Mouse (Mus musculus): ENCODE measurements at regions not wholly inside any gene's neighbourhood (a gene's known extent, or its start where the extent isn't known, plus 50 kb on each side); places are given as distances from the start of the nearest gene placed in this dataset.

DNA sequence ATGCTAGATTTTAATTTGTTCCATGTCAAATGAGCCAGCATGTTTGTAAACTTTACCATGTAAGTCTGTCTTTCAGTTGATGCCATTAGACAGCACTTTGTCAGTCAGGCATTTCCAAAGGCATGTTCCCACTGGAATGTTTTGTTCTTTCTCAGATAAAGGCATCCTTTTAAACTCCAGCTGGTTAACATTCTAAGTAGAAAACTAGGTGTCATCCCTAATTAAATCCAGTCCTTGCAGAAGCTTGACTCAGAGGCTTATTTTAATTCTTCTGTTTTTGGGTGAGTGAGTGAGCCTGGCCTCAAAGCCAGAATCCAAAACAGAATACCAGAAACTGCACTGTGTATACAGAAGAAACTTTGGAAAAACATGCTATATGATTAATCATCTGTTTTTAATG lies 1253.4 kb downstream of the Pla2g4a start:
- ATAC-seq (no peak), DNase-seq (ENCODE audit: low spot score) (no peak)
- Histone ChIP-seq H3K27me3 (replicated peaks; ENCODE audit: control insufficient read depth, insufficient read depth, low read length) (no peaks in the 10 kb centered on the region), H3K4me2 (ENCODE audit: low read length) (no peak overlapping the region), H3K9me3 (replicated peaks; ENCODE audit: control insufficient read depth, low read length) (no peaks in the 10 kb centered on the region), H3K9ac (ENCODE audit: low read length) (no peak overlapping the region), H3K36me3 (ENCODE audit: control insufficient read depth, insufficient read depth, low read length) (no peaks in the 10 kb centered on the region), H3K4me3 (ENCODE audit: low read depth, low read length) (no peak overlapping the region), H3K27ac (ENCODE audit: low read depth, low read length) (no peak overlapping the region), H3K4me1 (ENCODE audit: control insufficient read depth, insufficient read depth, low read length) (no peaks in the 10 kb centered on the region)

- Histone ChIP-seq H3K27ac (ENCODE audit: low read depth, low read length) (no peak overlapping the region), H3K36me3 (ENCODE audit: control insufficient read depth, insufficient read depth, low read length) (no peaks in the 10 kb centered on the region), H3K4me3 (ENCODE audit: low read depth, low read length) (no peak overlapping the region), H3K4me1 (ENCODE audit: control insufficient read depth, insufficient read depth, low read length) (no peaks in the 10 kb centered on the region), H3K9ac (ENCODE audit: low read length) (no peak overlapping the region), H3K9me3 (replicated peaks; ENCODE audit: control insufficient read depth, low read length) (no peaks in the 10 kb centered on the region), H3K27me3 (replicated peaks; ENCODE audit: control insufficient read depth, insufficient read depth, low read length) (no peaks in the 10 kb centered on the region), H3K4me2 (ENCODE audit: low read length) (no peak overlapping the region)
- WGBS: 48% methylated on average over 5 of the region's 5 CpGs
- ATAC-seq: 0 out of 2 replicates have a peak, but pooled peaks have one; percentile 42
- peak; percentile 37 for DNase-seq (ENCODE audit: low spot score)
These were observed 1254.8 kb downstream of the Pla2g4a start for GRCm38 (mm10) chr1:148706271-148706807.

GRCm38 (mm10) chr1:148700599-148700954 lies 1260.5 kb downstream of the Pla2g4a start:
- WGBS: 37% methylated on average over 3 of the region's 3 CpGs
- no peak overlapping the region for H3K4me2 ChIP-seq (ENCODE audit: low read length)
- no peak overlapping the region for H3K9ac ChIP-seq (ENCODE audit: low read length)

GRCm38 (mm10) chr1:148699854-148700598 lies 1261.1 kb downstream of the Pla2g4a start:
- no peaks in the 10 kb centered on the region for H3K9me3 ChIP-seq (replicated peaks; ENCODE audit: control insufficient read depth, low read length)
- no peak overlapping the region for H3K9ac ChIP-seq (ENCODE audit: low read length)
- DNase-seq (ENCODE audit: low spot score): peak; percentile 13
- H3K27me3 ChIP-seq (replicated peaks; ENCODE audit: control insufficient read depth, insufficient read depth, low read length): no peaks in the 10 kb centered on the region
- H3K4me2 ChIP-seq (ENCODE audit: low read length): no peak overlapping the region
- ATAC-seq: peak; percentile 50; the same call in 1 of the 2 replicates
- H3K27ac ChIP-seq (ENCODE audit: low read depth, low read length): no peak overlapping the region
- 18% methylated on average over 2 of the region's 2 CpGs for WGBS
- H3K36me3 ChIP-seq (ENCODE audit: control insufficient read depth, insufficient read depth, low read length): no peaks in the 10 kb centered on the region
- no peak overlapping the region for H3K4me3 ChIP-seq (ENCODE audit: low read depth, low read length)
- H3K4me1 ChIP-seq (ENCODE audit: control insufficient read depth, insufficient read depth, low read length): no peaks in the 10 kb centered on the region

More at GRCm38 (mm10) chr1:148700599-148700954, 1260.5 kb downstream of the Pla2g4a start:
- Histone ChIP-seq H3K27ac (ENCODE audit: low read depth, low read length) (no peak overlapping the region), H3K4me1 (ENCODE audit: control insufficient read depth, insufficient read depth, low read length) (no peaks in the 10 kb centered on the region), H3K27me3 (replicated peaks; ENCODE audit: control insufficient read depth, insufficient read depth, low read length) (no peaks in the 10 kb centered on the region), H3K36me3 (ENCODE audit: control insufficient read depth, insufficient read depth, low read length) (no peaks in the 10 kb centered on the region), H3K9me3 (replicated peaks; ENCODE audit: control insufficient read depth, low read length) (no peaks in the 10 kb centered on the region), H3K4me3 (ENCODE audit: low read depth, low read length) (no peak overlapping the region)
- DNase-seq (ENCODE audit: low spot score): no peak
- no peak for ATAC-seq

DNA sequence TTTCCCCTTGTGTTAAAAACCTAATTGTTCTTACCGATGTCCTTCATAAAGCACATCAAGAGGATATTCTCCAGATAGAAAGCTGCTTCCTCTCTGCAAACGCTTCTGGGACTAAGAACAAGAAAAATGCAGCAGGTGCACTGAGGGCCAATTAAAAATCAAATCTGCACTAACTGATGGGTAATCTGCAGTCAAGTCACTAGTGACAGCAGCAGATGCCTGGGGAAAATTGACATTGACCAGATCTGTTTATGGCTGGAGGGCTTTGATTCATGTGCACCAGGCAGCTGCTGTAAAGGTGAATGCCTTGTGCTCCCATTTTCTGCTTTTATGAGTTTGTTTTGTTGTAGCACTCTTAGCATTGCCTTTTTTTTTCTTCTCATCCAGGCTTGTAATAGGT lies 1271.0 kb downstream of the Pla2g4a start:
- Histone ChIP-seq H3K27ac (ENCODE audit: low read depth, low read length) (no peak overlapping the region; the same call in 1 of the 2 replicates), H3K9ac (ENCODE audit: low read length) (no peak overlapping the region), H3K36me3 (ENCODE audit: control insufficient read depth, insufficient read depth, low read length) (no peaks in the 10 kb centered on the region), H3K4me1 (ENCODE audit: control insufficient read depth, insufficient read depth, low read length) (0 out of 2 replicates have a peak, but pooled peaks cover 3% of the 10 kb centered on the region), H3K9me3 (replicated peaks; ENCODE audit: control insufficient read depth, low read length) (no peaks in the 10 kb centered on the region), H3K27me3 (replicated peaks; ENCODE audit: control insufficient read depth, insufficient read depth, low read length) (no peaks in the 10 kb centered on the region), H3K4me2 (ENCODE audit: low read length) (no peak overlapping the region), H3K4me3 (ENCODE audit: low read depth, low read length) (no peak overlapping the region)
- peak; percentile 77 for ATAC-seq
- 24% methylated on average over 2 of the region's 2 CpGs for WGBS
- DNase-seq (ENCODE audit: low spot score): peak; percentile 69

DNA sequence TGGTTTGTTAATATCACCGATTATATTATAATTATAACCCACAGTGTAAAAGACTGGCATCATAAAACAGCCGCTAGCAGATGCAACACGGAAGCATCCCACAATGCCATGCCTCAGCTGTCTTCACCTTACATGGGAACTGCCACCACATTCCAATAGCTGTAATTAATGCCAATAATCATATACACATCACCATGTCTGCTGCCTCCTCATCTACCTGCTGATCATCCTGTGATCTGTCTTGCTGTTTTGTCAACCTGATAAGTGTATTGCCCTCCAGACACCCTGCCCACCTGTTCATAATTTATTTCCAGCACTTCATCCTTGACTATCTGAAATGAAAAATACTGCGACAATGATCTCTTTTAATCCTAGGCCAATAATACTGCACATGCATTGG lies 1271.5 kb downstream of the Pla2g4a start:
- H3K9me3 ChIP-seq (replicated peaks; ENCODE audit: control insufficient read depth, low read length): no peaks in the 10 kb centered on the region
- H3K27ac ChIP-seq (ENCODE audit: low read depth, low read length): no peak overlapping the region; the same call in 1 of the 2 replicates
- ATAC-seq: peak; percentile 77
- H3K4me3 ChIP-seq (ENCODE audit: low read depth, low read length): no peak overlapping the region
- H3K4me2 ChIP-seq (ENCODE audit: low read length): no peak overlapping the region
- no peaks in the 10 kb centered on the region for H3K27me3 ChIP-seq (replicated peaks; ENCODE audit: control insufficient read depth, insufficient read depth, low read length)
- H3K4me1 ChIP-seq (ENCODE audit: control insufficient read depth, insufficient read depth, low read length): 0 out of 2 replicates have a peak, but pooled peaks cover 3% of the 10 kb centered on the region
- WGBS: 68% methylated on average over 4 of the region's 4 CpGs
- DNase-seq (ENCODE audit: low spot score): peak; percentile 6
- H3K9ac ChIP-seq (ENCODE audit: low read length): no peak overlapping the region
- H3K36me3 ChIP-seq (ENCODE audit: control insufficient read depth, insufficient read depth, low read length): no peaks in the 10 kb centered on the region

- Histone ChIP-seq H3K27ac (ENCODE audit: low read depth, low read length) (no peak overlapping the region), H3K36me3 (ENCODE audit: control insufficient read depth, insufficient read depth, low read length) (no peaks in the 10 kb centered on the region), H3K4me2 (ENCODE audit: low read length) (no peak overlapping the region), H3K4me3 (ENCODE audit: low read depth, low read length) (no peak overlapping the region), H3K27me3 (replicated peaks; ENCODE audit: control insufficient read depth, insufficient read depth, low read length) (no peaks in the 10 kb centered on the region), H3K9ac (ENCODE audit: low read length) (no peak overlapping the region), H3K9me3 (replicated peaks; ENCODE audit: control insufficient read depth, low read length) (no peaks in the 10 kb centered on the region), H3K4me1 (ENCODE audit: control insufficient read depth, insufficient read depth, low read length) (no peaks in the 10 kb centered on the region)
- ATAC-seq: no peak
- no peak for DNase-seq (ENCODE audit: low spot score)
These were observed 1285.6 kb downstream of the Pla2g4a start for GRCm38 (mm10) chr1:148675516-148675915.

DNA sequence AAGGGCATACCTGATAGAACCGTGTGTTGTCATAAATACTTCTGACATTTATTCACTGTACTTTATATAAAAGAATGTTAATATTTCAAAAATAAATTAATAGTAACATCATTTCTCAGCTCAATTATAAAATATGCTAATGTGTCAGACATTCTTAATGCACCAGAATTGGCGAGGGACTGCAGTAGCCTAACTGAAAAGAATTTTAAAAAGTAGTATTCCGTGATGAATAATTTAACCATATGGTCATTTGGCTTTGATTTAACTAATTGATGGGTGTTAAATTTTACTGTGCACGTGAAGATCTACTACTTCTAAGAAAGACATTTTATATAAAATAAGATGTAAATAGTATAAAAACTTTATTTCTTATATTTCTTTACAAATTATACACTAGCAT lies 1296.7 kb downstream of the Pla2g4a start:
- Histone ChIP-seq H3K27me3 (replicated peaks; ENCODE audit: control insufficient read depth, insufficient read depth, low read length) (no peaks in the 10 kb centered on the region), H3K9me3 (replicated peaks; ENCODE audit: control insufficient read depth, low read length) (no peaks in the 10 kb centered on the region), H3K27ac (ENCODE audit: low read depth, low read length) (no peak overlapping the region), H3K4me2 (ENCODE audit: low read length) (no peak overlapping the region), H3K36me3 (ENCODE audit: control insufficient read depth, insufficient read depth, low read length) (no peaks in the 10 kb centered on the region), H3K4me3 (ENCODE audit: low read depth, low read length) (no peak overlapping the region), H3K9ac (ENCODE audit: low read length) (no peak overlapping the region), H3K4me1 (ENCODE audit: control insufficient read depth, insufficient read depth, low read length) (no peaks in the 10 kb centered on the region)
- peak; percentile 65; the same call in 1 of the 2 replicates for ATAC-seq
- peak; percentile 51 for DNase-seq (ENCODE audit: low spot score)
- 46% methylated on average over 4 of the region's 4 CpGs for WGBS

DNA sequence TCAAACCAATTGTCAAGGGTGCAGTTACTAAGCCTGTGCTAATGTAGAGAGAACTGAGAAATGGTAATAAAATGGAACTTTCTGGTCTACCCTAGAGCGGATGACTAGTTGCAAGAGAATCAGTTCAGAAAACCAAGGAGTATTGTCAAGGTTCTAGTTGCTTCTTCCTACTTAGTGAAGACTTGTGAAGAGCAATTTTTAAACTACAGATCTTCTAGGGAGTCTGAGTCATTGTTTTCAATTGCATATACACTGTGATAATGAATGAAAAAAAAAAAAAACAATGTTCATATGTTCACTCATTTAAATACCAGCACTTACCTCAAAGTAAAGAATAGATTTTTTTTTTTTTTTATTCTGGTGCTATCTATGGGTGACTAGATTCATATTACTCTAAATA lies 1304.1 kb downstream of the Pla2g4a start:
- Histone ChIP-seq H3K4me1 (ENCODE audit: control insufficient read depth, insufficient read depth, low read length) (no peaks in the 10 kb centered on the region), H3K27me3 (replicated peaks; ENCODE audit: control insufficient read depth, insufficient read depth, low read length) (no peaks in the 10 kb centered on the region), H3K4me2 (ENCODE audit: low read length) (no peak overlapping the region), H3K36me3 (ENCODE audit: control insufficient read depth, insufficient read depth, low read length) (no peaks in the 10 kb centered on the region), H3K4me3 (ENCODE audit: low read depth, low read length) (no peak overlapping the region), H3K9me3 (replicated peaks; ENCODE audit: control insufficient read depth, low read length) (no peaks in the 10 kb centered on the region), H3K27ac (ENCODE audit: low read depth, low read length) (no peak overlapping the region), H3K9ac (ENCODE audit: low read length) (no peak overlapping the region)
- DNase-seq (ENCODE audit: low spot score) (no peak), ATAC-seq (no peak)
- 94% methylated on average over 1 of the region's 1 CpGs for WGBS

All from forebrain, embryonic 14.5 days (tissue).